Mouse (Mus musculus) kidney, embryonic 16.5 days (tissue): ENCODE results near the gene Rpl19. TPM values are rescaled to one million over a fixed set of nuclear protein-coding genes. Genes with fewer than 3 reads are reported as not detected.
A peak's percentile ranks its signal among the peaks of the same experiment; 100 is the strongest.

ENCODE experiments used
- ATAC-seq: fragments of 200-750 bp; cut with Nextera tagmentation; 2 replicates; pipeline ENCODE4 v1.8.0; 2017; ENCODE audit warnings: moderate TSS enrichment; ENCODE audit not compliant: low FRiP score, low TSS enrichment
- H3K27ac ChIP-seq: fragments of 300-500 bp; sonication (generic); 2 replicates; pipeline ENCODE4 v1.5.1; 2014; ENCODE audit warnings: low read length
- H3K27me3 ChIP-seq: fragments of 300-500 bp; sonication (generic); 2 replicates; pipeline ENCODE4 v1.6.1; 2014; ENCODE audit warnings: low read length, control low read depth, mixed read lengths; ENCODE audit not compliant: insufficient read depth
- H3K36me3 ChIP-seq: fragments of 300-500 bp; sonication (generic); 2 replicates; pipeline ENCODE4 v1.6.1; 2014; ENCODE audit warnings: low read length, control low read depth, mixed read lengths; ENCODE audit not compliant: insufficient read depth
- H3K4me1 ChIP-seq: fragments of 300-500 bp; sonication (generic); 2 replicates; pipeline ENCODE4 v1.6.1; 2014; ENCODE audit warnings: low read length, control low read depth, mixed read lengths; ENCODE audit not compliant: insufficient read depth
- H3K4me2 ChIP-seq: fragments of 300-500 bp; sonication (generic); replicated peaks from 2 replicates; pipeline ENCODE4 v1.6.1; 2014; ENCODE audit warnings: low read depth, low read length
- H3K4me3 ChIP-seq: fragments of 300-500 bp; sonication (generic); 2 replicates; pipeline ENCODE4 v1.5.1; 2014; ENCODE audit warnings: mild to moderate bottlenecking, low read length
- H3K9ac ChIP-seq: fragments of 300-500 bp; sonication (generic); replicated peaks from 2 replicates; pipeline ENCODE4 v1.6.1; 2014; ENCODE audit warnings: low read length
- H3K9me3 ChIP-seq: fragments of 300-500 bp; sonication (generic); 2 replicates; pipeline ENCODE4 v1.6.1; 2016; ENCODE audit warnings: low read length, control low read depth
- WGBS: fragments of 180-500 bp; shearing (Covaris S2); extraction: QIAGEN DNeasy Blood & Tissue Kit; methylation state at CpG from one replicate; pipeline ENCODE4 v1.1.7; 2014; 5-methylcytosine and 5-hydroxymethylcytosine counted together
- polyA plus RNA-seq: library from polyadenylated mRNA; unstranded; fragments of >200 nt; fragmentation: Nextera tagmentation; extraction: Ambion mirVana; gene quantifications from 2 replicates; pipeline ENCODE4 v1.2.1, GENCODE M21; 2015

Gene Rpl19
- 950 and 1,086 TPM in 2 replicates for polyA plus RNA-seq

GRCm38 (mm10) chr11:98026570-98027296 lies at the start of gene Rpl19:
Rpl19 (plus strand) TSS chr11:98026710.
- peak within 1 kb of the TSS; percentile 100 for H3K4me3 ChIP-seq
- H3K27me3 ChIP-seq, result no peaks in the 10 kb centered on the region
- under 1% methylated on average over 66 of the region's 69 CpGs for WGBS
- H3K9ac ChIP-seq, result peak within 1 kb of the TSS; percentile 100
- H3K27ac ChIP-seq, result peak within 1 kb of the TSS; percentile 97
- H3K4me2 ChIP-seq, result peak within 1 kb of the TSS; percentile 82
- H3K36me3 ChIP-seq, result peaks cover 33% of the 10 kb centered on the region
- H3K4me1 ChIP-seq, result peaks cover 32% of the 10 kb centered on the region
- peak; percentile 62 for ATAC-seq
- H3K9me3 ChIP-seq, result no peaks in the 10 kb centered on the region

GRCm38 (mm10) chr11:97977797-97978196 lies 48.7 kb upstream of the Rpl19 start:
- 79% methylated on average over 5 of the region's 5 CpGs for WGBS
- ATAC-seq, result no peak
- H3K9ac ChIP-seq, result no peak overlapping the region

GRCm38 (mm10) chr11:97978392-97978791 lies 48.1 kb upstream of the Rpl19 start:
- no peak overlapping the region for H3K27ac ChIP-seq
- no peak overlapping the region for H3K4me3 ChIP-seq
- H3K4me1 ChIP-seq, result no peaks in the 10 kb centered on the region
- no peak overlapping the region for H3K4me2 ChIP-seq
- H3K9ac ChIP-seq, result no peak overlapping the region
- H3K36me3 ChIP-seq, result no peaks in the 10 kb centered on the region
- no peaks in the 10 kb centered on the region; the same call in 1 of the 2 replicates for H3K27me3 ChIP-seq
- 86% methylated on average over 13 of the region's 13 CpGs for WGBS
- no peaks in the 10 kb centered on the region for H3K9me3 ChIP-seq
- ATAC-seq, result no peak

More at GRCm38 (mm10) chr11:97977797-97978196, 48.7 kb upstream of the Rpl19 start:
- H3K9me3 ChIP-seq, result no peaks in the 10 kb centered on the region
- no peaks in the 10 kb centered on the region; the same call in 1 of the 2 replicates for H3K27me3 ChIP-seq
- H3K27ac ChIP-seq, result no peak overlapping the region
- no peaks in the 10 kb centered on the region for H3K4me1 ChIP-seq
- H3K4me3 ChIP-seq, result no peak overlapping the region
- no peak overlapping the region for H3K4me2 ChIP-seq
- no peaks in the 10 kb centered on the region for H3K36me3 ChIP-seq

- no peak for ATAC-seq
- H3K4me2 ChIP-seq, result no peak overlapping the region
- no peaks in the 10 kb centered on the region for H3K4me1 ChIP-seq
- no peak overlapping the region for H3K27ac ChIP-seq
- H3K9me3 ChIP-seq, result no peaks in the 10 kb centered on the region
- 75% methylated on average over 10 of the region's 10 CpGs for WGBS
- no peak overlapping the region for H3K9ac ChIP-seq
- H3K36me3 ChIP-seq, result no peaks in the 10 kb centered on the region
- H3K4me3 ChIP-seq, result no peak overlapping the region
- H3K27me3 ChIP-seq, result peaks cover 5% of the 10 kb centered on the region
These were observed 46.5 kb upstream of the Rpl19 start for GRCm38 (mm10) chr11:97979824-97980495.

- 63% methylated on average over 9 of the region's 9 CpGs for WGBS
- H3K36me3 ChIP-seq, result no peaks in the 10 kb centered on the region
- no peaks in the 10 kb centered on the region for H3K9me3 ChIP-seq
- no peak overlapping the region for H3K4me3 ChIP-seq
- peaks cover 11% of the 10 kb centered on the region for H3K27me3 ChIP-seq
- H3K4me2 ChIP-seq, result no peak overlapping the region
- H3K27ac ChIP-seq, result no peak overlapping the region
- H3K9ac ChIP-seq, result no peak overlapping the region
- no peaks in the 10 kb centered on the region for H3K4me1 ChIP-seq
- ATAC-seq, result no peak
These were observed 46.0 kb upstream of the Rpl19 start for GRCm38 (mm10) chr11:97980531-97980966.

DNA sequence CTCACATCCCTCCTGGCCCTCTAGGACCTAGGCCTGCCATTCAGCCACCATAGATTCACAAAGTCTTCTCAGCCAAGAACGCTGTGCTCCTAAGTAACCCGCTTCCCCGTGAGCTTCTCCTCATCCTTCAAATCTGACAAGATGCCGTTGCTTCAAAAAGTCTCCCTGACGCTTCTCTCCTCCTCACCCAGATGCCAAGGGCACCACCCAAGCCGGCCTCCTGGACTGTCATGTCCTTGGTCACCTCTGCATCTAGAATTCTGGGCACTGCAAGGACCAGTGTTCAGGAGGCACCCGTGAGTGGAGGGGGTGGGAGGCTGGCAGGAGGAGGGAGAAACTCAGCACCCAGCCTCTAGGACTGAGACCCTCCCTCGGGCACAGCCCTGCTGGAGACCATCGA lies 43.8 kb upstream of the Rpl19 start:
- no peak overlapping the region for H3K27ac ChIP-seq
- no peaks in the 10 kb centered on the region for H3K36me3 ChIP-seq
- 87% methylated on average over 9 of the region's 9 CpGs for WGBS
- H3K27me3 ChIP-seq, result peaks cover 19% of the 10 kb centered on the region
- H3K4me3 ChIP-seq, result no peak overlapping the region
- H3K4me2 ChIP-seq, result no peak overlapping the region
- H3K4me1 ChIP-seq, result peaks cover 7% of the 10 kb centered on the region; the same call in 1 of the 2 replicates
- H3K9ac ChIP-seq, result no peak overlapping the region
- ATAC-seq, result no peak
- no peaks in the 10 kb centered on the region for H3K9me3 ChIP-seq

GRCm38 (mm10) chr11:97983506-97983905 lies 43.0 kb upstream of the Rpl19 start:
- H3K4me2 ChIP-seq, result no peak overlapping the region
- H3K9ac ChIP-seq, result no peak overlapping the region
- H3K4me3 ChIP-seq, result no peak overlapping the region
- no peaks in the 10 kb centered on the region for H3K36me3 ChIP-seq
- H3K27ac ChIP-seq, result no peak overlapping the region
- H3K4me1 ChIP-seq, result peaks cover 7% of the 10 kb centered on the region; the same call in 1 of the 2 replicates
- ATAC-seq, result no peak
- 79% methylated on average over 3 of the region's 3 CpGs for WGBS
- H3K9me3 ChIP-seq, result no peaks in the 10 kb centered on the region
- peaks cover 19% of the 10 kb centered on the region for H3K27me3 ChIP-seq

DNA sequence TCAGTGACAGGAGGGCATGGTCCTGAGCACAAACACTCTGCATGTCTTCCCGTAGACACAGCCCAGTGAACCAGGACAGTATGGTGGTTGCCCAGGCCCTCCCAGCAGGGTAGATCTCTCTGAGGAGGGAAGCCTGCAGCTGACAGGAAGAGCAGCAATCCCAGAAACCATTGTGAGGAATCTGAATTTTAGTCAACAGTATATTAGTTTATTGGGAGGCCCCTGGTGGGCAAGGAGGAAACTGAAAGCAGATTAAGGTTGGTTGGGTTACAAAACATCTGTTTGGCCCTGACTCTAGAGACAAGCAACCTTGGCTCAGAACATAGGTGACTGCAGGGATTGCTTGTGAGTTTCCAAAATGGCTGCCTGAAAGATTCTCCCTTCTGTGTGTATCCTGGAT lies 42.5 kb upstream of the Rpl19 start:
- no peak for ATAC-seq
- H3K4me1 ChIP-seq, result peaks cover 7% of the 10 kb centered on the region; the same call in 1 of the 2 replicates
- H3K9me3 ChIP-seq, result no peaks in the 10 kb centered on the region
- H3K27me3 ChIP-seq, result peaks cover 19% of the 10 kb centered on the region
- no peak overlapping the region for H3K4me3 ChIP-seq
- WGBS, result 56% methylated on average over 1 of the region's 1 CpGs
- H3K4me2 ChIP-seq, result no peak overlapping the region
- no peaks in the 10 kb centered on the region for H3K36me3 ChIP-seq
- no peak overlapping the region for H3K27ac ChIP-seq
- H3K9ac ChIP-seq, result no peak overlapping the region

GRCm38 (mm10) chr11:97985727-97986677 lies 40.5 kb upstream of the Rpl19 start, which contains the start of gene Plxdc1:
Plxdc1 (minus strand) TSS chr11:97986444.
- Histone ChIP-seq H3K4me1 (peaks cover 18% of the 10 kb centered on the region), H3K27me3 (peaks cover 19% of the 10 kb centered on the region), H3K4me2 (peak within 1 kb of the TSS; percentile 75), H3K27ac (no peak within 1 kb of the TSS), H3K36me3 (no peaks in the 10 kb centered on the region), H3K4me3 (peak within 1 kb of the TSS; percentile 86), H3K9ac (peak within 1 kb of the TSS; percentile 56), H3K9me3 (no peaks in the 10 kb centered on the region)
- 2% methylated on average over 54 of the region's 74 CpGs for WGBS
- no peak for ATAC-seq
